Mouse (Mus musculus) lung, embryonic 14.5 days (tissue): ENCODE data around the gene Ubr7. TPM values are rescaled to one million over a fixed set of nuclear protein-coding genes. Genes with fewer than 3 reads are reported as not detected.

Experiments
- ATAC-seq: fragments of 200-750 bp; cut with Nextera tagmentation; 2 replicates; pipeline ENCODE4 v1.8.0; 2017; ENCODE audit warnings: mild to moderate bottlenecking, moderate TSS enrichment, moderate library complexity; ENCODE audit not compliant: insufficient read depth
- DNase-seq: peaks from one replicate; pipeline ENCODE4 v3.0.0-alpha.2; 2015
- H3K27ac ChIP-seq: fragments of 300-500 bp; sonication (generic); 2 replicates; pipeline ENCODE4 v1.5.1; 2014; ENCODE audit warnings: low read depth, mild to moderate bottlenecking, moderate library complexity
- H3K27me3 ChIP-seq: fragments of 300-500 bp; sonication (generic); 2 replicates; pipeline ENCODE4 v1.6.1; 2014; ENCODE audit warnings: low read length, control low read depth; ENCODE audit not compliant: insufficient read depth
- H3K36me3 ChIP-seq: fragments of 300-500 bp; sonication (generic); 2 replicates; pipeline ENCODE4 v1.6.1; 2014; ENCODE audit warnings: control low read depth; ENCODE audit not compliant: insufficient read depth
- H3K4me1 ChIP-seq: fragments of 300-500 bp; sonication (generic); 2 replicates; pipeline ENCODE4 v1.6.1; 2014; ENCODE audit warnings: antibody characterized with exemption, control low read depth; ENCODE audit not compliant: insufficient read depth
- H3K4me2 ChIP-seq: fragments of 300-500 bp; sonication (generic); 2 replicates; pipeline ENCODE4 v1.6.1; 2014; ENCODE audit warnings: mild to moderate bottlenecking
- H3K4me3 ChIP-seq: fragments of 300-500 bp; sonication (generic); 2 replicates; pipeline ENCODE4 v1.5.1; 2014; ENCODE audit warnings: low read depth, low read length
- H3K9ac ChIP-seq: fragments of 300-500 bp; sonication (generic); 2 replicates; pipeline ENCODE4 v1.6.1; 2014
- H3K9me3 ChIP-seq: fragments of 300-500 bp; sonication (generic); 2 replicates; pipeline ENCODE4 v1.6.1; 2016; ENCODE audit warnings: low read depth, low read length, control low read depth
- CTCF ChIP-seq: IDR thresholded peaks from 2 replicates; pipeline ENCODE4 v1.5.1; 2016; ENCODE audit warnings: antibody characterized with exemption, low read depth
- WGBS: fragments of 180-500 bp; shearing (Covaris S2); extraction: QIAGEN DNeasy Blood & Tissue Kit; methylation state at CpG from one replicate; pipeline ENCODE4 v1.1.7; 2014; 5-methylcytosine and 5-hydroxymethylcytosine counted together
- polyA plus RNA-seq: library from polyadenylated mRNA; unstranded; fragments of >200 nt; fragmentation: Nextera tagmentation; extraction: Ambion mirVana; gene quantifications from 2 replicates; pipeline ENCODE4 v1.2.1, GENCODE M21; 2014

Ubr7 gene
- 53.2 and 54.3 TPM in 2 replicates for polyA plus RNA-seq

GRCm38 (mm10) chr12:102757689-102758402 lies at the start of gene Ubr7, which contains the start of the genes Gm28051 and Gon7:
TSS of gene Ubr7 (plus strand) at chr12:102757967.
TSS of gene Gm28051 (minus strand) at chr12:102757765.
TSS of gene Gon7 (minus strand) at chr12:102757803.
- under 1% methylated on average over 73 of the region's 73 CpGs for WGBS
- H3K4me2 ChIP-seq, result peak within 1 kb of the TSS; percentile 93
- peak; percentile 99 for DNase-seq
- no peaks in the 10 kb centered on the region for H3K9me3 ChIP-seq
- peaks cover 17% of the 10 kb centered on the region for H3K36me3 ChIP-seq
- peak within 1 kb of the TSS; percentile 90 for H3K27ac ChIP-seq
- H3K9ac ChIP-seq, result peak within 1 kb of the TSS; percentile 71
- peak; percentile 58 for TF ChIP-seq CTCF
- peak; percentile 96 for ATAC-seq
- H3K4me1 ChIP-seq, result peaks cover 7% of the 10 kb centered on the region
- no peaks in the 10 kb centered on the region for H3K27me3 ChIP-seq
- peak within 1 kb of the TSS; percentile 83 for H3K4me3 ChIP-seq

GRCm38 (mm10) chr12:102708220-102708619 lies 49.5 kb upstream of the Ubr7 start:
- Histone ChIP-seq H3K27me3 (no peaks in the 10 kb centered on the region), H3K9me3 (no peaks in the 10 kb centered on the region), H3K4me3 (no peak overlapping the region), H3K27ac (no peak overlapping the region), H3K36me3 (no peaks in the 10 kb centered on the region), H3K4me1 (peaks cover 7% of the 10 kb centered on the region), H3K4me2 (no peak overlapping the region), H3K9ac (no peak overlapping the region)
- 57% methylated on average over 11 of the region's 11 CpGs for WGBS
- no peak for DNase-seq
- no peak for ATAC-seq
- TF ChIP-seq CTCF, result no peak; the same call in 1 of the 2 replicates

GRCm38 (mm10) chr12:102709896-102710295 lies 47.9 kb upstream of the Ubr7 start:
- Histone ChIP-seq H3K36me3 (no peaks in the 10 kb centered on the region), H3K4me2 (no peak overlapping the region), H3K4me3 (no peak overlapping the region), H3K9me3 (no peaks in the 10 kb centered on the region), H3K27me3 (no peaks in the 10 kb centered on the region), H3K9ac (no peak overlapping the region), H3K4me1 (peaks cover 4% of the 10 kb centered on the region; the same call in 1 of the 2 replicates), H3K27ac (no peak overlapping the region)
- WGBS, result 77% methylated on average over 5 of the region's 5 CpGs
- no peak for TF ChIP-seq CTCF
- ATAC-seq (no peak), DNase-seq (no peak)

GRCm38 (mm10) chr12:102710851-102711375 lies 46.9 kb upstream of the Ubr7 start:
- H3K9ac ChIP-seq, result no peak overlapping the region
- 66% methylated on average over 4 of the region's 4 CpGs for WGBS
- no peaks in the 10 kb centered on the region for H3K27me3 ChIP-seq
- no peaks in the 10 kb centered on the region for H3K9me3 ChIP-seq
- H3K36me3 ChIP-seq, result no peaks in the 10 kb centered on the region
- ATAC-seq, result no peak
- no peak for TF ChIP-seq CTCF
- no peaks in the 10 kb centered on the region for H3K4me1 ChIP-seq
- no peak overlapping the region for H3K4me2 ChIP-seq
- no peak overlapping the region for H3K4me3 ChIP-seq
- no peak overlapping the region for H3K27ac ChIP-seq
- no peak for DNase-seq

- no peaks in the 10 kb centered on the region for H3K27me3 ChIP-seq
- H3K4me2 ChIP-seq, result no peak overlapping the region
- no peaks in the 10 kb centered on the region for H3K36me3 ChIP-seq
- no peak for DNase-seq
- H3K27ac ChIP-seq, result no peak overlapping the region
- H3K4me1 ChIP-seq, result no peaks in the 10 kb centered on the region
- H3K9ac ChIP-seq, result no peak overlapping the region
- no peak for ATAC-seq
- H3K9me3 ChIP-seq, result no peaks in the 10 kb centered on the region
- no peak overlapping the region for H3K4me3 ChIP-seq
- TF ChIP-seq CTCF, result no peak
- WGBS, result 58% methylated on average over 20 of the region's 20 CpGs
These were observed 44.5 kb upstream of the Ubr7 start for GRCm38 (mm10) chr12:102713153-102713865.

GRCm38 (mm10) chr12:102714116-102714515 lies 43.7 kb upstream of the Ubr7 start:
- H3K4me1 ChIP-seq, result no peaks in the 10 kb centered on the region
- no peak for DNase-seq
- no peak overlapping the region for H3K9ac ChIP-seq
- no peak overlapping the region for H3K4me3 ChIP-seq
- no peak for ATAC-seq
- H3K27me3 ChIP-seq, result no peaks in the 10 kb centered on the region
- no peaks in the 10 kb centered on the region for H3K9me3 ChIP-seq
- no peak overlapping the region for H3K4me2 ChIP-seq
- H3K36me3 ChIP-seq, result no peaks in the 10 kb centered on the region
- WGBS, result 65% methylated on average over 2 of the region's 2 CpGs
- no peak for TF ChIP-seq CTCF
- H3K27ac ChIP-seq, result no peak overlapping the region
